Mouse (Mus musculus): ENCODE results near the gene Tomm22. TPM values are rescaled to one million over a fixed set of nuclear protein-coding genes. Genes with fewer than 3 reads are reported as not detected.
"Not testable (repeated sequence)": the region's sequence is repeated elsewhere in the genome, so short reads cannot be mapped to it uniquely, and the experiment has no call there.

The Tomm22 gene
- polyA plus RNA-seq, 1 experiment, result 145 TPM

GRCm38 (mm10) chr15:79664666-79665065 is 6.0 kb upstream of the Tomm22 start:
- Histone ChIP-seq H3K9me3 (replicated peaks; ENCODE audit: control insufficient read depth, insufficient read depth, low read length, poor library complexity, severe bottlenecking) (no peaks in the 10 kb centered on the region), H3K27me3 (ENCODE audit: control insufficient read depth, insufficient read depth, low read length, poor library complexity, severe bottlenecking) (no peaks in the 10 kb centered on the region), H3K4me3 (ENCODE audit: low read depth, low read length) (no peak overlapping the region), H3K9ac (ENCODE audit: low read depth, poor library complexity, severe bottlenecking) (no peak overlapping the region), H3K36me3 (ENCODE audit: control insufficient read depth, insufficient read depth, low read length, poor library complexity, severe bottlenecking) (peaks cover 2% of the 10 kb centered on the region; the same call in 1 of the 2 replicates), H3K27ac (ENCODE audit: insufficient read depth, low read length) (no peak overlapping the region), H3K4me1 (ENCODE audit: control insufficient read depth, insufficient read depth, low read length) (no peaks in the 10 kb centered on the region)
- TF ChIP-seq POLR2A (IDR thresholded peaks at IDR 0.05; ENCODE audit: insufficient read depth, low read length), result no peak
- no peak for TF ChIP-seq EP300 (IDR thresholded peaks at IDR 0.05; ENCODE audit: insufficient read depth, low read depth, low read length)
- no peak for TF ChIP-seq CTCF (IDR thresholded peaks at IDR 0.05; ENCODE audit: low read depth, low read length)

DNA sequence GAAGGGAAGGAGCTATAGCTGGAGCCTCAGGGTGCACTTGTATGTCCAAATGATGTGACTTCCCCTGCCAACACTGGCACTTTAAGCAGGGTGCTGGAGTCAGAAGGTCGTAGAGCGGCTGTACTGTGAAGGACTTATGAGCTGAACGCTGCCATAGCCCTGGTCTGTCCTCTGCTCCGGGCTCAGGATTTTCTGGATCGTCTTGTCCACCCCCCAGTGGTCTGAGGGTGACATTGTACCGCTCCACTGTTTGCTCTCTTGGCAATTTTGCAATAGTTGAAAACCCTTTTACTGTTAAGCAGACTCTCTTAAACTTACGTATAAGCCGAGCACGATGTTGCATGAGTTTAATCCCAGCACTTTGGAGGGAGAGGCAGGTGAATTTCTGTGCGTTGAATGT is 1.5 kb upstream of the Tomm22 start:
- H3K27me3 ChIP-seq (ENCODE audit: control insufficient read depth, insufficient read depth, low read length, poor library complexity, severe bottlenecking), result no peaks in the 10 kb centered on the region

GRCm38 (mm10) chr15:79670972-79671299 is 275 bp downstream of the Tomm22 start:
- TF ChIP-seq CTCF (IDR thresholded peaks at IDR 0.05; ENCODE audit: low read depth, low read length) (no peak), POLR2A (IDR thresholded peaks at IDR 0.05; ENCODE audit: insufficient read depth, low read length) (no peak), EP300 (IDR thresholded peaks at IDR 0.05; ENCODE audit: insufficient read depth, low read depth, low read length) (no peak)
- Histone ChIP-seq H3K9me3 (replicated peaks; ENCODE audit: control insufficient read depth, insufficient read depth, low read length, poor library complexity, severe bottlenecking) (no peaks in the 10 kb centered on the region), H3K4me3 (ENCODE audit: low read depth, low read length) (peak overlapping the region; percentile 91), H3K27me3 (ENCODE audit: control insufficient read depth, insufficient read depth, low read length, poor library complexity, severe bottlenecking) (no peaks in the 10 kb centered on the region), H3K27ac (ENCODE audit: insufficient read depth, low read length) (no peak overlapping the region), H3K9ac (ENCODE audit: low read depth, poor library complexity, severe bottlenecking) (peak overlapping the region; percentile 92), H3K4me1 (ENCODE audit: control insufficient read depth, insufficient read depth, low read length) (no peaks in the 10 kb centered on the region), H3K36me3 (ENCODE audit: control insufficient read depth, insufficient read depth, low read length, poor library complexity, severe bottlenecking) (peaks cover 40% of the 10 kb centered on the region)

More for the DNA sequence above, 1.5 kb upstream of the Tomm22 start:
- Histone ChIP-seq H3K9me3 (replicated peaks; ENCODE audit: control insufficient read depth, insufficient read depth, low read length, poor library complexity, severe bottlenecking) (no peaks in the 10 kb centered on the region), H3K4me1 (ENCODE audit: control insufficient read depth, insufficient read depth, low read length) (no peaks in the 10 kb centered on the region), H3K36me3 (ENCODE audit: control insufficient read depth, insufficient read depth, low read length, poor library complexity, severe bottlenecking) (peaks cover 27% of the 10 kb centered on the region), H3K4me3 (ENCODE audit: low read depth, low read length) (no peak overlapping the region), H3K9ac (ENCODE audit: low read depth, poor library complexity, severe bottlenecking) (no peak overlapping the region), H3K27ac (ENCODE audit: insufficient read depth, low read length) (no peak overlapping the region)
- TF ChIP-seq CTCF (IDR thresholded peaks at IDR 0.05; ENCODE audit: low read depth, low read length) (peak; percentile 10), POLR2A (IDR thresholded peaks at IDR 0.05; ENCODE audit: insufficient read depth, low read length) (no peak), EP300 (IDR thresholded peaks at IDR 0.05; ENCODE audit: insufficient read depth, low read depth, low read length) (no peak)

GRCm38 (mm10) chr15:79671828-79672348 is 1.2 kb downstream of the Tomm22 start:
- H3K27ac ChIP-seq (ENCODE audit: insufficient read depth, low read length); H3K27me3 ChIP-seq (ENCODE audit: control insufficient read depth, insufficient read depth, low read length, poor library complexity, severe bottlenecking); H3K4me1 ChIP-seq (ENCODE audit: control insufficient read depth, insufficient read depth, low read length); H3K9me3 ChIP-seq (replicated peaks; ENCODE audit: control insufficient read depth, insufficient read depth, low read length, poor library complexity, severe bottlenecking): not testable (repeated sequence)
- Histone ChIP-seq H3K9ac (ENCODE audit: low read depth, poor library complexity, severe bottlenecking) (peak overlapping the region; percentile 92; the same call in 1 of the 2 replicates), H3K4me3 (ENCODE audit: low read depth, low read length) (peak overlapping the region; percentile 64), H3K36me3 (ENCODE audit: control insufficient read depth, insufficient read depth, low read length, poor library complexity, severe bottlenecking) (peaks cover 47% of the 10 kb centered on the region)

- H3K9me3 ChIP-seq (replicated peaks; ENCODE audit: control insufficient read depth, insufficient read depth, low read length, poor library complexity, severe bottlenecking), result no peaks in the 10 kb centered on the region
- no peaks in the 10 kb centered on the region for H3K4me1 ChIP-seq (ENCODE audit: control insufficient read depth, insufficient read depth, low read length)
- H3K27me3 ChIP-seq (ENCODE audit: control insufficient read depth, insufficient read depth, low read length, poor library complexity, severe bottlenecking), result no peaks in the 10 kb centered on the region
- H3K9ac ChIP-seq (ENCODE audit: low read depth, poor library complexity, severe bottlenecking), result no peak overlapping the region
- no peak overlapping the region for H3K4me3 ChIP-seq (ENCODE audit: low read depth, low read length)
- TF ChIP-seq EP300 (IDR thresholded peaks at IDR 0.05; ENCODE audit: insufficient read depth, low read depth, low read length) (no peak), CTCF (IDR thresholded peaks at IDR 0.05; ENCODE audit: low read depth, low read length) (no peak), POLR2A (IDR thresholded peaks at IDR 0.05; ENCODE audit: insufficient read depth, low read length) (no peak)
- H3K36me3 ChIP-seq (ENCODE audit: control insufficient read depth, insufficient read depth, low read length, poor library complexity, severe bottlenecking), result peaks cover 33% of the 10 kb centered on the region
- no peak overlapping the region for H3K27ac ChIP-seq (ENCODE audit: insufficient read depth, low read length)
Measured at GRCm38 (mm10) chr15:79677936-79678335, 7.3 kb downstream of the Tomm22 start.

- H3K27me3 ChIP-seq (ENCODE audit: control insufficient read depth, insufficient read depth, low read length, poor library complexity, severe bottlenecking), result no peaks in the 10 kb centered on the region
- no peak overlapping the region for H3K9ac ChIP-seq (ENCODE audit: low read depth, poor library complexity, severe bottlenecking)
- H3K9me3 ChIP-seq (replicated peaks; ENCODE audit: control insufficient read depth, insufficient read depth, low read length, poor library complexity, severe bottlenecking), result no peaks in the 10 kb centered on the region
- peaks cover 4% of the 10 kb centered on the region for H3K4me1 ChIP-seq (ENCODE audit: control insufficient read depth, insufficient read depth, low read length)
- no peak overlapping the region for H3K27ac ChIP-seq (ENCODE audit: insufficient read depth, low read length)
- H3K36me3 ChIP-seq (ENCODE audit: control insufficient read depth, insufficient read depth, low read length, poor library complexity, severe bottlenecking), result no peaks in the 10 kb centered on the region; the same call in 1 of the 2 replicates
- TF ChIP-seq POLR2A (IDR thresholded peaks at IDR 0.05; ENCODE audit: insufficient read depth, low read length) (no peak), EP300 (IDR thresholded peaks at IDR 0.05; ENCODE audit: insufficient read depth, low read depth, low read length) (no peak), CTCF (IDR thresholded peaks at IDR 0.05; ENCODE audit: low read depth, low read length) (no peak)
- no peak overlapping the region for H3K4me3 ChIP-seq (ENCODE audit: low read depth, low read length)
Measured at GRCm38 (mm10) chr15:79681973-79682372, 11.3 kb downstream of the Tomm22 start.

Data from ES-Bruce4 (cell line).